Mouse (Mus musculus) ES-E14 (cell line): ENCODE measurements at regions not wholly inside any gene's neighbourhood (a gene's known extent, or its start where the extent isn't known, plus 50 kb on each side); places are given as distances from the start of the nearest gene placed in this dataset.

Source experiments
- DNase-seq: peaks from one replicate; pipeline ENCODE4 v3.0.0-alpha.2; 2013; ENCODE audit warnings: low read depth, low spot score
- H3K27ac ChIP-seq: 2 replicates; pipeline ENCODE4 v1.5.1; 2012; ENCODE audit warnings: low read depth, mild to moderate bottlenecking, low read length, moderate library complexity, mixed read lengths; ENCODE audit not compliant: poor library complexity, insufficient read depth, severe bottlenecking
- H3K36me3 ChIP-seq: 2 replicates; pipeline ENCODE4 v1.6.1; 2012; ENCODE audit warnings: mild to moderate bottlenecking, low read length, moderate library complexity, mixed read lengths; ENCODE audit not compliant: control insufficient read depth, poor library complexity, insufficient read depth, severe bottlenecking
- H3K4me1 ChIP-seq, 2 experiments: fragments of 150-350 bp in 1 of 2; sonication (generic) in 1 of 2; 2 replicates each; pipeline ENCODE4 v1.6.1; 2012; ENCODE audit warnings: low read length in 2 of 2, mild to moderate bottlenecking in 1 of 2, mixed read lengths in 1 of 2; ENCODE audit not compliant: control insufficient read depth in 2 of 2, insufficient read depth in 2 of 2, poor library complexity in 1 of 2
- H3K4me3 ChIP-seq, 2 experiments: fragments of 150-350 bp in 1 of 2; sonication (generic) in 1 of 2; 2 replicates each; pipeline ENCODE4 v1.5.1; 2012; ENCODE audit warnings: low read length in 2 of 2, low read depth in 1 of 2, mild to moderate bottlenecking in 1 of 2, mixed read lengths in 1 of 2; ENCODE audit not compliant: insufficient read depth in 1 of 2, poor library complexity in 1 of 2, severe bottlenecking in 1 of 2
- H3K9ac ChIP-seq: 2 replicates; pipeline ENCODE4 v1.6.1; 2012; ENCODE audit warnings: low read depth, mild to moderate bottlenecking, low read length, mixed read lengths; ENCODE audit not compliant: poor library complexity, insufficient read depth, severe bottlenecking
- H3K9me3 ChIP-seq: fragments of 150-350 bp; sonication (generic); 2 replicates; pipeline ENCODE4 v1.6.1; 2012; ENCODE audit warnings: low read depth, mild to moderate bottlenecking, low read length; ENCODE audit not compliant: control insufficient read depth, insufficient read depth
- CHD2 ChIP-seq: IDR thresholded peaks from 2 replicates; pipeline ENCODE4 v1.6.1; 2014; ENCODE audit warnings: mild to moderate bottlenecking, low read depth, low read length, inconsistent platforms
- HCFC1 ChIP-seq: IDR thresholded peaks from 2 replicates; pipeline ENCODE4 v1.6.1; 2012; ENCODE audit warnings: low read length, inconsistent platforms, borderline replicate concordance; ENCODE audit not compliant: insufficient read depth
- MAFK ChIP-seq: IDR thresholded peaks from 2 replicates; pipeline ENCODE4 v1.6.1; 2014; ENCODE audit warnings: mild to moderate bottlenecking, low read depth, low read length, inconsistent platforms; ENCODE audit not compliant: insufficient read depth
- ZC3H11A ChIP-seq: IDR thresholded peaks from 2 replicates; pipeline ENCODE4 v1.6.1; 2012; ENCODE audit warnings: low read depth, mild to moderate bottlenecking, inconsistent platforms, low read length, borderline replicate concordance
- ZNF384 ChIP-seq: IDR thresholded peaks from 2 replicates; pipeline ENCODE4 v1.6.1; 2012; ENCODE audit warnings: low read depth, low read length, inconsistent platforms
- in situ Hi-C, 2 experiments: fragments of 600-800 bp; cut with MboI; formaldehyde crosslinking; loops; one replicate each; pipeline ENCODE4 v1.15.1; 2025; ENCODE audit warnings: low sequenced_read_pairs in 2 of 2, inconsistent platforms in 1 of 2; ENCODE audit not compliant: unreplicated experiment in 2 of 2

- no peaks in the 10 kb centered on the region for H3K4me1 ChIP-seq
- H3K36me3 ChIP-seq, result no peaks in the 10 kb centered on the region
- no peak for DNase-seq
- no peak overlapping the region for H3K9ac ChIP-seq
- in situ Hi-C loops, result no loop called here
- no peak for TF ChIP-seq CHD2
- no peak overlapping the region for H3K4me3 ChIP-seq
- no peak overlapping the region for H3K27ac ChIP-seq
- no peaks in the 10 kb centered on the region for H3K9me3 ChIP-seq
Observed at GRCm38 (mm10) chr2:28384875-28385274, 61.7 kb upstream of the Ppp1r26 start.

GRCm38 (mm10) chr2:28386784-28387183 is 59.8 kb upstream of the Ppp1r26 start:
- no peaks in the 10 kb centered on the region for H3K36me3 ChIP-seq
- no peak overlapping the region for H3K9ac ChIP-seq
- in situ Hi-C loops, result no loop called here
- H3K4me3 ChIP-seq, result no peak overlapping the region
- H3K9me3 ChIP-seq, result no peaks in the 10 kb centered on the region
- TF ChIP-seq ZNF384 (no peak), HCFC1 (no peak), CHD2 (no peak), ZC3H11A (no peak), MAFK (no peak)
- no peaks in the 10 kb centered on the region for H3K4me1 ChIP-seq
- no peak for DNase-seq
- H3K27ac ChIP-seq, result no peak overlapping the region

GRCm38 (mm10) chr2:28387422-28387836 is 59.2 kb upstream of the Ppp1r26 start:
- Histone ChIP-seq H3K4me1 (no peaks in the 10 kb centered on the region), H3K27ac (no peak overlapping the region), H3K4me3 (no peak overlapping the region), H3K9ac (no peak overlapping the region), H3K9me3 (no peaks in the 10 kb centered on the region), H3K36me3 (no peaks in the 10 kb centered on the region)
- TF ChIP-seq CHD2 (no peak), HCFC1 (no peak), ZNF384 (no peak), ZC3H11A (no peak), MAFK (no peak)
- DNase-seq, result no peak
- in situ Hi-C loops, result no loop called here

GRCm38 (mm10) chr2:28387926-28388325 is 58.7 kb upstream of the Ppp1r26 start:
- in situ Hi-C loops, result no loop called here
- no peak overlapping the region for H3K9ac ChIP-seq
- no peaks in the 10 kb centered on the region for H3K4me1 ChIP-seq
- TF ChIP-seq CHD2, result no peak
- TF ChIP-seq HCFC1, result no peak
- TF ChIP-seq ZC3H11A, result no peak
- TF ChIP-seq MAFK, result no peak
- TF ChIP-seq ZNF384, result no peak
- no peaks in the 10 kb centered on the region for H3K9me3 ChIP-seq
- H3K27ac ChIP-seq, result no peak overlapping the region
- H3K4me3 ChIP-seq, result no peak overlapping the region
- DNase-seq, result no peak
- no peaks in the 10 kb centered on the region for H3K36me3 ChIP-seq

GRCm38 (mm10) chr2:28389703-28390102 is 56.9 kb upstream of the Ppp1r26 start:
- no peak overlapping the region for H3K9ac ChIP-seq
- no peak overlapping the region for H3K4me3 ChIP-seq
- H3K27ac ChIP-seq, result no peak overlapping the region
- TF ChIP-seq ZC3H11A (no peak), MAFK (no peak), ZNF384 (no peak), HCFC1 (no peak), CHD2 (no peak)
- in situ Hi-C loops, result no loop called here
- H3K36me3 ChIP-seq, result no peaks in the 10 kb centered on the region
- H3K4me1 ChIP-seq, result no peaks in the 10 kb centered on the region
- no peaks in the 10 kb centered on the region for H3K9me3 ChIP-seq
- no peak for DNase-seq
